Comparison of ENCODE assay signal across 14 mouse cellular contexts in the genomic region with DNA sequence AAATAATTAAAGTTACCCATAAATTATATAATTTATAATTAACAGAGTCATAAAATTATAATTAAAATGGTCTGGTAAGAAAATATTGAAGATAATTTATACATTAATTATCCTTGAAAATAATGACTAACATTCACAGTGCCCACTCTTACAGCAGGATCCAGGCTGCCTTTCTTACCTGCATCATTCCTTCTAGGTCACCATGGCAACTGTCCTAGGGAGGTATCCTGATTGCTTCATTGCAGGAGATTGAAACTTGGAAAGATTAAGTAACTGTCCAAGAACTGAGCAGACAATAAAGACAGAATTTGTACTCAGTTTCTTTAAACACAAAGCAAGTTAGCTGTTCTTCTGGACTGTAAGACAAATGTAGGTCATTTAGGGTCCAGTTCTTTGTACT.
"Had no signal": no experiment of that assay in that cellular context is flagged by ENCODE, and none has a peak within 500 bp of the region (broad histone marks: within the 10 kb centered on the region; RNA-seq: fewer than 3 reads in every experiment).

No protein-coding gene starts in this region.

- H3K27me3 ChIP-seq: kidney, embryonic 15.5 days; liver, embryonic 13.5 days; midbrain, embryonic 12.5 days had no signal

- H3K4me1 ChIP-seq: kidney, embryonic 15.5 days; liver, embryonic 13.5 days; midbrain, embryonic 12.5 days had no signal

- H3K27ac ChIP-seq: kidney, embryonic 15.5 days; left cerebral cortex, adult 2 months; liver, embryonic 13.5 days; midbrain, embryonic 12.5 days had no signal

- DNase-seq: kidney, adult 2 months; kidney, postnatal 10 days; kidney, postnatal 36 days; layer of hippocampus, postnatal 36 days; liver, embryonic 13.5 days; lung, adult 2 months; lung, postnatal 14 days; lung, postnatal 4 days; thymus, adult 18-20 months; thymus, postnatal 36 days had no signal

- H3K4me2 ChIP-seq: kidney, embryonic 15.5 days; liver, embryonic 13.5 days; midbrain, embryonic 12.5 days had no signal

- H3K36me3 ChIP-seq: kidney, embryonic 15.5 days; liver, embryonic 13.5 days; midbrain, embryonic 12.5 days had no signal

- H3K9me3 ChIP-seq: kidney, embryonic 15.5 days; liver, embryonic 13.5 days; midbrain, embryonic 12.5 days had no signal

- H3K4me3 ChIP-seq: kidney, embryonic 15.5 days; left cerebral cortex, adult 2 months; liver, embryonic 13.5 days; midbrain, embryonic 12.5 days had no signal

- H3K9ac ChIP-seq: kidney, embryonic 15.5 days; liver, embryonic 13.5 days; midbrain, embryonic 12.5 days had no signal

- ATAC-seq: intestine, postnatal 0 days had no signal
